Mouse (Mus musculus) thymus, adult 2 months (tissue): ENCODE measurements around the gene Shisal1.

ENCODE experiments used
- CTCF ChIP-seq: fragments of 200-500 bp; IDR thresholded peaks from 2 replicates; pipeline ENCODE4 v1.5.1; 2012; ENCODE audit warnings: mild to moderate bottlenecking, control low read depth, low read length, moderate library complexity, borderline replicate concordance; ENCODE audit not compliant: control insufficient read depth, poor library complexity, insufficient read depth; ENCODE audit errors: extremely low read depth
- POLR2A ChIP-seq: fragments of 200-500 bp; IDR thresholded peaks from 2 replicates; pipeline ENCODE4 v1.6.1; 2012; ENCODE audit warnings: mild to moderate bottlenecking, low read length, control low read depth, moderate library complexity; ENCODE audit not compliant: control insufficient read depth, poor library complexity, insufficient read depth; ENCODE audit errors: extremely low read depth

- TF ChIP-seq POLR2A = no peak
- no peak for TF ChIP-seq CTCF
These were observed 68.2 kb downstream of the Shisal1 start for GRCm38 (mm10) chr15:84378734-84379133.
